Mouse (Mus musculus) embryonic facial prominence, embryonic 10.5 days (tissue): ENCODE measurements around the gene Pex1. TPM values are rescaled to one million over a fixed set of nuclear protein-coding genes. Genes with fewer than 3 reads are reported as not detected.
"Not testable (repeated sequence)": the region's sequence is repeated elsewhere in the genome, so short reads cannot be mapped to it uniquely, and the experiment has no call there.

Source experiments
- DNase-seq: peaks from one replicate; pipeline ENCODE4 v3.0.0-alpha.2; 2017; ENCODE audit warnings: low spot score
- H3K27ac ChIP-seq: fragments of 300-500 bp; sonication (generic); replicated peaks from 2 replicates; pipeline ENCODE4 v1.5.1; 2016; ENCODE audit warnings: mild to moderate bottlenecking
- H3K27me3 ChIP-seq: fragments of 300-500 bp; sonication (generic); replicated peaks from 2 replicates; pipeline ENCODE4 v1.6.1; 2016; ENCODE audit warnings: low read depth, mild to moderate bottlenecking; ENCODE audit not compliant: poor library complexity, severe bottlenecking
- H3K36me3 ChIP-seq: fragments of 300-500 bp; sonication (generic); replicated peaks from 2 replicates; pipeline ENCODE4 v1.6.1; 2016; ENCODE audit warnings: mild to moderate bottlenecking, moderate library complexity
- H3K4me1 ChIP-seq: fragments of 300-500 bp; sonication (generic); 2 replicates; pipeline ENCODE4 v1.6.1; 2016
- H3K4me3 ChIP-seq: fragments of 300-500 bp; sonication (generic); 2 replicates; pipeline ENCODE4 v1.5.1; 2016; ENCODE audit warnings: mild to moderate bottlenecking, moderate library complexity
- H3K9me3 ChIP-seq: fragments of 300-500 bp; sonication (generic); 2 replicates; pipeline ENCODE4 v1.6.1; 2016; ENCODE audit warnings: mild to moderate bottlenecking
- WGBS: fragments of 180-500 bp; shearing (Covaris S2); methylation state at CpG from one replicate; pipeline ENCODE4 v1.1.7; 2016; 5-methylcytosine and 5-hydroxymethylcytosine counted together
- polyA plus RNA-seq: library from polyadenylated mRNA; unstranded; fragments of >200 nt; fragmentation: Nextera tagmentation; extraction: Ambion mirVana; gene quantifications from 2 replicates; pipeline ENCODE4 v1.2.1, GENCODE M21; 2016

The Pex1 gene
- polyA plus RNA-seq, 1 experiment from 2014 or later: 13.5 TPM

DNA sequence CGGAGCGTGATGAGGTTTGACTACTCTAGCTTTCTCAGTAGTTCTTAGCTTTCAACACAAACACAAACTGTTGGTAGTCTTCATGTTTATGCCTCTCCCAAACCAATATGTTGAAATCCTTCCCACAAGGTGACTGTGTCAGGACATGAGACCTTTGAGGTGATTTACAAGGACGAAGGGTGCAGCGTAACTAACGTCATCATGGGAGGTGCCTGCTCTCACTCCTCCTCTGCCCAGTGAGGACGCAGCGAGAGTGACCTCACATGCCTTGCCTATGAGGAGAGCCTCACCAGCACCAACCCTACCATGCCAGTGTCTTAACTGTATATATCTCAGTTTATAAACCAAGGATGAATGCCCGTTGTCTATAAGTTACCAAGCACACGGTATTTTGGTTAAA is 11.2 kb downstream of the Pex1 start:
- Histone ChIP-seq H3K4me3 (no peak overlapping the region), H3K4me1 (no peaks in the 10 kb centered on the region), H3K27me3 (no peaks in the 10 kb centered on the region), H3K9me3 (no peaks in the 10 kb centered on the region), H3K36me3 (peaks cover 62% of the 10 kb centered on the region), H3K27ac (no peak overlapping the region)
- no peak for DNase-seq
- 94% methylated on average over 9 of the region's 9 CpGs for WGBS

DNA sequence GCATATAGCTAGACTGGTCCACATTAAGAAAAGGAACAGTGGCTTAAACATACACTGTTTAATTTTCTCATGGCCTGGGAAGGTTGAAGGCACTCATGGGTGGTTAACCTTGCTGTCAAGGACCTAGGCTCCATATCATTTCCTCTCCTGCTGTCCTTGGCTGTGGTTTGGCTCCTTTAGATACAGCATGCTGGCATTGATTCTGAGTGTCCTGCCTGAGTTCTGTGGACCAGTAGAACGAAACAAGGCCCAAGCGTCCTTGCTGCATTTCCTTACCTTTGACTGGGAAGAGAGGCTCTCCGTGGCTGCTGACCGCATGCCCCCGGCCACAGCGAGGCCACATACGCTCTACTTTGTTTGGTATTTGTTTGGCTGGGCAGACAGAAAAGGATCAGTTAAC is 13.4 kb downstream of the Pex1 start:
- 92% methylated on average over 7 of the region's 7 CpGs for WGBS
- Histone ChIP-seq H3K36me3 (peaks cover 68% of the 10 kb centered on the region), H3K27me3 (no peaks in the 10 kb centered on the region), H3K27ac (no peak overlapping the region), H3K9me3 (no peaks in the 10 kb centered on the region), H3K4me1 (no peaks in the 10 kb centered on the region), H3K4me3 (no peak overlapping the region)
- no peak for DNase-seq

DNA sequence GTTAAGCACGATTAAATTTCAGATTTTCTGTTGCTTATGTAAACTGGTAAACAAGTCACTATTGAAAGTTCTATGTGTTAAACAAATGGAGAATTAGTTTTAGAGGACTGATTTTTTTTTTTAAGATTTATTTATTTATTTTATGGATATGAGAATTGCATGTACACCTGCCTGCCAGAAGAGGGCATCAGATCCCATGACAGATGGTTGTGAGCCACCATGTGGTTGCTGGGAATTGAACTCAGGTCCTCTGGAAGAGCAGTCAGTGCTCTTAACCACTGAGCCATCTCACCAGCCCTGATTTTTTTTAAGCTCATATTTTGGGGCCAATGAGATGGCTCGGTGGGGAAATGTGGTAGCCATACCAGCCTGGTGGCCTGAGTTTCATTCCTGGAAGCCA is 16.0 kb downstream of the Pex1 start:
- DNase-seq, H3K4me3 ChIP-seq: not testable (repeated sequence)
- 88% methylated on average over 2 of the region's 2 CpGs for WGBS

DNA sequence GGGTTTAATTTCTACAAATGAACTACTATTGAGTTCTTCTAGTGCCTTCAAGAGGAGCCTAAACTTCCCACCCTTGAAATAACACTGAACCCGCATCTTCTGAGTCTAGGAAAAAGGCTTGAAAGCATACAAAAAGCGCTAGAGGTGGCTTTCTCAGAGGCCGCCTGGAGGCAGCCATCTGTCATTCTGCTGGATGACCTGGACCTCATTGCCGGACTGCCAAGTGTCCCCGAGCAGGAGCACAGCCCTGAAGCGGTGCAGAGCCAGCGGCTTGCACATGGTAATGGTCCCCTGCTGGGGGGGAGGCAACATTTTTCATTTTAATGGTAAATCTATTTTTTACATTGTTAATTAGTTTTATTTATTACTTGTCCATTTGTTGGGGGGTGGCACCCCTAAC is 24.6 kb downstream of the Pex1 start:
- Histone ChIP-seq H3K4me3 (no peak overlapping the region), H3K9me3 (no peaks in the 10 kb centered on the region), H3K27me3 (no peaks in the 10 kb centered on the region), H3K27ac (no peak overlapping the region), H3K36me3 (peaks cover 55% of the 10 kb centered on the region), H3K4me1 (no peaks in the 10 kb centered on the region)
- DNase-seq: no peak
- 82% methylated on average over 7 of the region's 7 CpGs for WGBS

More for the DNA sequence above, 16.0 kb downstream of the Pex1 start:
- H3K27me3 ChIP-seq, H3K4me1 ChIP-seq, H3K9me3 ChIP-seq, H3K27ac ChIP-seq: not testable (repeated sequence)
- H3K36me3 ChIP-seq: peaks cover 64% of the 10 kb centered on the region

DNA sequence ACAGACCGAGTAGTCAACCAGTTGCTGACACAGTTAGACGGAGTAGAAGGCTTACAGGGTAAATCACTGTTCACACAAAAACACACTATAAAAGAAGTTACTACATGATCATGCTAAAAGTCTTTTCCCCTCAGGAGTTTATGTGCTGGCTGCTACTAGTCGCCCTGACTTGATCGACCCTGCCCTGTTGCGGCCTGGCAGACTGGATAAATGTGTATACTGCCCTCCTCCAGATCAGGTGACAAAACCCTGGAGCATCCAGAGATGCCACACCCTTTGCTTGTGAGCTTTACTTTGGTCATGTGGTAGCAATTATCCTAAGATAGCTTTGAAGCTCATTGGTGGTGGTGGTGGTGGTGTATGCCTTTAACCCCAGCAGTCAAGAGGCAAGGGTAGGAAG is 34.2 kb downstream of the Pex1 start:
- no peak overlapping the region for H3K27ac ChIP-seq
- H3K36me3 ChIP-seq: peaks cover 45% of the 10 kb centered on the region

DNA sequence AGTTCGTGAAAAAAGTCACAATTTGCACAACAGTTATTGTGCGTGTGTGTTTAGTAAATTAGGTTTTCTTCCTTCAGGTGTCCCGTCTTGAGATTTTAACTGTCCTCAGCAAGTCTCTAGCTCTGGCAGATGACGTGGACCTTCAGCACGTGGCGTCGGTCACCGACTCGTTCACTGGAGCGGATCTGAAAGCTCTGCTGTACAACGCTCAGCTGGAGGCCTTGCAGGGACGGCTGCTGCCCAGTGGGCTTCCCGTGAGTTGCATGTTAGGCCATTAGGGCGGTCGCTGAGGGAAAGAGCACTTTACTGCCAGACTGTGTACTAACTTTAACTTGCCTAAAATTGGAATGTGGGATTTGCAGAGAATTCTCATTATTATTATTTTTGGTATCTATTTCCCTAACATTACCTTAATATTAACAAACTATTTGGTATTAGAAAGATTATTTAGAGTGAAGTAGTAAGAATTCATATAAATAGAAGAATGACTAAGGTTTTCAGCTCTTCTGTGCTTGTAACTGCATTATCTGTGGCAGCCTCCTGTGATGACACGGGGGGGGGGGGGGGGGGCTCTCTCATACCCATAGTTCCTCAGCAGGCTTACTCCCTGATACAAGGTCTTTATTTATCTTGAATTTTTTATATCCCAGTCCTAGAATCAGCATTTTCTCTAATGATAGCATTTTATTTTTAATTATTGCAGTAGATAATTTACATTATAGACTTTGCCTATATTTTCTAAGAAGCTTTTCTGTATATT is 35.8 kb downstream of the Pex1 start:
- H3K27ac ChIP-seq: no peak overlapping the region
- no peaks in the 10 kb centered on the region for H3K9me3 ChIP-seq
- no peak for DNase-seq
- 76% methylated on average over 16 of the region's 16 CpGs for WGBS
- no peaks in the 10 kb centered on the region for H3K27me3 ChIP-seq
- H3K4me3 ChIP-seq: no peak overlapping the region
- peaks cover 51% of the 10 kb centered on the region for H3K36me3 ChIP-seq
- no peaks in the 10 kb centered on the region for H3K4me1 ChIP-seq

More for the DNA sequence above, 34.2 kb downstream of the Pex1 start:
- DNase-seq: no peak
- no peaks in the 10 kb centered on the region for H3K4me1 ChIP-seq
- H3K9me3 ChIP-seq: no peaks in the 10 kb centered on the region
- no peak overlapping the region for H3K4me3 ChIP-seq
- no peaks in the 10 kb centered on the region for H3K27me3 ChIP-seq
- WGBS: 87% methylated on average over 5 of the region's 5 CpGs

DNA sequence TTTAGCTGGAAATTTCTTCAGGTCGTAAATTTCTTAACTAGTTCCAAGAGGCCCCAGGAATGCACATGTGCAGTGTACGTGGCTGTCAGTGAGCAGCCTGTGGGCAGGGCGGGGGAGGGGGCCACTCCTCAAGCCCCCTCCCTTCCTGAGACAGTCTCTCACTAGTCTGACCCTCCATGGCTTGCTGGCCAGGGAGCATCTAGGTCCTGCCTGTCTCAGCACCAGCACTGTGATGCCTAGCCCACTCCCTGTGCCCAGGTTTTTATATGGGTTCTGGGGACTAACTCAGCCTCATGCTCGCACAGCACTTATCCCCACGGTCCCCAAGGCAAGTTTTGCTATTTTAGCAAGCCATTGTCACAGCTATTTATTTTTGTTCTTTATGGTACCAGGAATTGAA is 36.4 kb downstream of the Pex1 start:
- no peak for DNase-seq
- peaks cover 56% of the 10 kb centered on the region for H3K36me3 ChIP-seq
- 84% methylated on average over 5 of the region's 5 CpGs for WGBS
- no peak overlapping the region for H3K27ac ChIP-seq
- no peaks in the 10 kb centered on the region for H3K27me3 ChIP-seq
- no peaks in the 10 kb centered on the region for H3K9me3 ChIP-seq
- no peaks in the 10 kb centered on the region for H3K4me1 ChIP-seq
- no peak overlapping the region for H3K4me3 ChIP-seq

DNA sequence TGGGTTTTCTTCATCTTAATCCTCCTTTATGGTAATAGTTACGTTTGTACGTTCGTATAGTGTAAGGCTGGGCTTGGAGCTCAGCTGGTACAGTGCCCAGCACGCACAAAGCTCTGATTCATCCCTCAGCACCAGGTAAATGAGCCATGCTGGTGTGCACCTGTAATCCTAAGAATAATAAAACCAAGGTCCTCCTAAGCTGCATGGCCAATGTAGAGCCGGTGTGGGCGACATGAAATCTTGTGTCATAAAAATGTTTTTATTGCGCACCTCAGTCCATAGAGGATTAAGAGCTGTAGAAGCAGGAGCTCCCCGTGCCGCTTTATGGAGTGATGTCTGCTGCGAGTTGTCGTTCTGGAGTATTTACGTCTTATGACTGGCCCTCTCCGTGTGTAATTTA is 37.4 kb downstream of the Pex1 start:
- Histone ChIP-seq H3K27me3 (no peaks in the 10 kb centered on the region), H3K36me3 (peaks cover 61% of the 10 kb centered on the region), H3K4me1 (no peaks in the 10 kb centered on the region), H3K27ac (no peak overlapping the region), H3K4me3 (no peak overlapping the region), H3K9me3 (no peaks in the 10 kb centered on the region)
- WGBS: 93% methylated on average over 13 of the region's 13 CpGs
- DNase-seq: no peak

DNA sequence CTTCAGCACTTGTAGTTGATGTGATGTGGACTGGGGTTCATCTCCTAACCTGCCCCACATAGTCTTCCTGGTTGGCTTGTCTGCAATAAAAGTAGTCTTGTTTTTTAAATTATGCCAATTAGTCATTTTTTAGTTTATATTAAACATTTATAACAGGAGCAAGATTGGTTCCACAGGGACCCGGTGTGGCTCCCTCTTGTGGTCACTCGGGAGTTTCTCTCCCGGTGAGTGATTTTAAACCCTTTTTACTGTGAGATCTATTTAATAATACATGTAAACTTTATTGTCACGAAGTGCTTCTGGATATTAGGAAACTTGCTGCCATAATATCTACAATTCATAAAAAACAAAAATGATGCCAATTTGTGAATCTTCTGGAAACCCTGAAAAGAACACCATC is 38.1 kb downstream of the Pex1 start:
- no peak for DNase-seq
- peaks cover 60% of the 10 kb centered on the region for H3K36me3 ChIP-seq
- no peak overlapping the region for H3K4me3 ChIP-seq
- H3K9me3 ChIP-seq: no peaks in the 10 kb centered on the region
- H3K27ac ChIP-seq: no peak overlapping the region
- no peaks in the 10 kb centered on the region for H3K4me1 ChIP-seq
- 69% methylated on average over 4 of the region's 4 CpGs for WGBS
- H3K27me3 ChIP-seq: no peaks in the 10 kb centered on the region

DNA sequence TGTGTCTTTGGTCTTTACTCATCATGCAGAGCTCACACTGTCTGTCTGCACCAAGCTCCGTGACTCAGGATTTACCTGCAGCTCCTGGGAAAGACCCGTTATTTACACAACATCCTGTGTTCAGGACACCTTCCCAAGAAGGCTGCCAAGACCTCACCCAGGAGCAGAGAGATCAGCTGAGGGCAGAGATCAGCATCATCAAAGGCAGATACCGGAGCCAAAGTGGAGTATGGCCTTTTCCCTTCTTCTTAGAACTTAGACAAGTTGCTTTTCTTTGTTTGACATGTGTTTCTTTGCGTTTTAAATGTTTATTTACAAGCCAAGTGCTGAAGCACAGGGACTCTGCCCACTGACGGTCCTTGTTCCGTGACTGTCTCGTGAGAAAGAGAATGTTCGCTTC is 39.4 kb downstream of the Pex1 start:
- H3K9me3 ChIP-seq: no peaks in the 10 kb centered on the region
- H3K27me3 ChIP-seq: no peaks in the 10 kb centered on the region
- H3K36me3 ChIP-seq: peaks cover 63% of the 10 kb centered on the region
- no peak overlapping the region for H3K4me3 ChIP-seq
- no peaks in the 10 kb centered on the region for H3K4me1 ChIP-seq
- H3K27ac ChIP-seq: no peak overlapping the region
- no peak for DNase-seq
- 83% methylated on average over 8 of the region's 8 CpGs for WGBS

DNA sequence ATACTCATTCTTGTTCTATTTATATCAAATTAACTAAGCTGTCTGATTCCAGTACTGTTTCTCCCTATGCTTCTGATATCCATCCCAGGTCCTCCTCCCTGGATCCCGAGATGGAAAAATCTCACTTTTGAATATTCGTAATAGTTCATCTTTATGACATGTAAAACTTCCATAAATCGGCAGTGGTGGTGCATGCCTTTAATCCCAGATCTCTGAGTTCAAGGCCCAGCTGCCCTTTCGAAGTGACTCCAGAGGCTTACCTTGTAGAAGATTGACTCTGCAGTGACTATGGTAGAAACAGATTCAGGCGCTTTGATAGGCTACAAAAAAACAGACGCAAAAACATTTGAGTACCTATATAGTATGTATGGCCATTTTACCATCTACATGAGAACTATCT is 48.8 kb downstream of the Pex1 start:
- Histone ChIP-seq H3K4me1 (peaks cover 15% of the 10 kb centered on the region), H3K36me3 (peaks cover 60% of the 10 kb centered on the region), H3K27ac (no peak overlapping the region), H3K9me3 (no peaks in the 10 kb centered on the region), H3K27me3 (no peaks in the 10 kb centered on the region), H3K4me3 (no peak overlapping the region)
- WGBS: 94% methylated on average over 6 of the region's 6 CpGs
- DNase-seq: no peak

DNA sequence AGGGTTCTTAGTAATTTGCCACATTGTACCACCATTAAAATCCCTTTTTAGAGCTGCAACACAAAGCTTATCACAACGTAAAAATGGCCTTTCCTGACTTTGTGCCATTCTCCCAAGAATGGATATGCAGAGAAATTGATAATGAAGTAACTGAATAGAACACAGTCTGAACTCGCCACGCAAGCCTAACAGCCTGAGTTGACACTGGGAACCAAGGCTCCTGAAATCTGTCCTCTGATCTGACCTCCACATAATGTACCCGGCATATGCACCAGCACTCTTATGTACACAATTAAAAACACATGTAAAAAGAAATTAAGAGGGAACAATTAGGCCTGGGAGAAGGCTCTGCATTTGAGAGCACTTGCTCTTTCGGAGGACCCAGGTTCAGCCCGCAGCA is 49.5 kb downstream of the Pex1 start:
- 69% methylated on average over 6 of the region's 6 CpGs for WGBS
- peaks cover 53% of the 10 kb centered on the region for H3K36me3 ChIP-seq
- no peak overlapping the region for H3K27ac ChIP-seq
- no peak for DNase-seq
- peak overlapping the region; percentile 16; the same call in 1 of the 2 replicates for H3K4me3 ChIP-seq
- no peaks in the 10 kb centered on the region for H3K9me3 ChIP-seq
- H3K4me1 ChIP-seq: peaks cover 15% of the 10 kb centered on the region
- no peaks in the 10 kb centered on the region for H3K27me3 ChIP-seq

DNA sequence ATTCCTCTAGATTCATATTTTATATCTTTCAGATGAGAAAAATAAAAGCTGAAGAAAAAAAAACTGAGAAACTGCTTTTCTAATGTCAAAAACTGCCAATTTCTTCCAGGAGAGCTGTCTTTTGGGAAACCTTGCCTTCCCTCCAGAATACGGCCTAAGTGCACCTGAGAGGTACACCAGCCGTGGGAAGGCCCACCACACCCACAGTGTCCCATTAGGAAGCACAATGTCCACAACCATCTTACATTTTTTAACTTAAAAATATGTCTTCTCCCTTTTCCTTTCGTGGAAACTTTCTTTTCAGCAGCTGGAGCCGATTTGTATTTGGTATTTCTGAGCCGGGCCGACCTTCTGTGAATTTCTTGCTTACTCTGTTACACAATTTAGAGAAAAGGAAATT is 50.7 kb downstream of the Pex1 start:
- no peak overlapping the region; the same call in 1 of the 2 replicates for H3K27ac ChIP-seq

More for the DNA sequence above, 50.7 kb downstream of the Pex1 start:
- no peak for DNase-seq
- H3K9me3 ChIP-seq: no peaks in the 10 kb centered on the region
- H3K4me1 ChIP-seq: peaks cover 15% of the 10 kb centered on the region
- peak overlapping the region; percentile 95 for H3K4me3 ChIP-seq
- WGBS: 32% methylated on average over 6 of the region's 6 CpGs
- H3K27me3 ChIP-seq: no peaks in the 10 kb centered on the region
- H3K36me3 ChIP-seq: peaks cover 41% of the 10 kb centered on the region
